Mouse (Mus musculus): ENCODE data around the gene Disp2. TPM values are rescaled to one million over a fixed set of nuclear protein-coding genes. Genes with fewer than 3 reads are reported as not detected.

The Disp2 gene
- total RNA-seq, 2 experiments from 2014 or later = 0.34 to 0.35 TPM

GRCm38 (mm10) chr2:118759828-118760227, 19.7 kb upstream of the Disp2 start:
- no peak for DNase-seq

GRCm38 (mm10) chr2:118760311-118761025, 19.1 kb upstream of the Disp2 start:
- no peak for DNase-seq

DNA sequence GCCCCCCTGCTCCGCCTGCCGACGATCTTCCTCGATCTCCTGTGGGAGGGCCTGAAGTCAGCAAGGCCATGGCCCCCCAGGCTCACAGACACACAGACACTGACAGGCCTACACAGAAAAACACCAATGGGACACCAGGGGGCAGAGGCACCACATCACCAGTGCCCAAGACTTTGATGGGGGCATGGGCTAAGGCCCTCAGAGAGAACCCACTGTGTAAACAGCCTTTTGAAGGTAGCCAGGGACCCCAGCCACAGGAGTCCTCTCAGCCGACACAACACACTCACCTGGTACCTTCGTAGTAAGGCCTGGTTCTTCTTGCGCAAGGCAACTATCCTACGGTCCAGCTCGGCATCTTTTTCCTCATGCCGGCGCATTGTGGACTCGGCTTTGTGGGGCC, 18.2 kb upstream of the Disp2 start:
- DNase-seq = no peak

GRCm38 (mm10) chr2:118761906-118762783, 17.4 kb upstream of the Disp2 start, which contains the start of gene Ccdc9b:
Gene Ccdc9b, minus strand, starts transcription at chr2:118762661.
- DNase-seq = peak; percentile 90

DNA sequence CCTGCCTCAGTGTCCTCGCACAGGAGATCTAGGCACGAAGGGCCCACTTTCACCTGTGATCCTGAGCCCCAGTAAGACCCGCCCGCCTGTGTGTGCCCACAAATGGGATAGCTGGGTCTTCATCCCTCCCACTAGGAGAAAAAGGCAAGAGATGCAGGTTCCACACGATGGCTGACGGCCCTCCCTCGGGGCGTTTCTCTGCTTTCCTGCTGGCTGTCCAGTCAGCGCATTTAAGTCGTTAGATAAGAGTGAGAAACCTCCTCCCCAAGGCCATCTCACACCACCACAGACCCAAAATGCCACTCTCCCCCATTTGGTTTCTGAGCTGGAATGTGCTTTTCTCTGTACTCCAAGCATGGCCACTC, 16.8 kb upstream of the Disp2 start:
- no peak for DNase-seq

GRCm38 (mm10) chr2:118763469-118763868, 16.1 kb upstream of the Disp2 start:
- no peak for DNase-seq

DNA sequence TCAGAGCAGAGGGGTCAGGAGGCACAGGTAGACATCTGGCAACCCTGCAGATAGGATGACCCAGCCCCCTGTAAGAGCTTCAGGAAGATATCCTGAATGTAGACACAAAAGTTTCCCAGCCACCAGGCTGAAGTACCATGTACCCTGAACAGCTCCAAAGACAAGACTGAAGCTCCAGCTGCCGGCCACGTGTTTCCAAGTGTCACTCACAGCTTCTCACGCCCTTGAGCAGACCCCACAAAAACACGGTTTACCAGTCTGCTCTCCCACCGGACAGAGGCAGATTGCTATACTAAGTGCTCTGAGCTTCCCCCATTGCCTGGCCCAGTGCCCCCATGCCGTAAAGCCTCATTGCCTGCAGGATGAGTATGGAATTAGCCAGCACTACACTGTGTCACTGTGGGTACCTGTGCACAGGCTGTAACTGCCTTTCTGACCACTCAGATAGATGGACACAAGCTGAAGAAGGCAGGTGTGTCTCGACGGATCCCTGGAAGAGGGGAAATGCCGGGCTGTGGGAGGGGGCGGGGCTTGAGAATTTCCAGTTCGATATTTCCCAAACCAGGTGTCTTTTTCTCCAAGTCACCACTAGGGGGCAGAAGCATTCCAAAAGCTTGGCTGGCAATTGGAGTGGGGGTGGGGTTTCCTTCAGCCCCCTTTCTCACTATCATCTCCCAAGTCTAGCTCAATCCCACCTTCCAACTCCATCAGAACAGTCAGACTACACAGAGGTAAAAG, 15.3 kb upstream of the Disp2 start:
- DNase-seq = no peak

GRCm38 (mm10) chr2:118764875-118765274, 14.6 kb upstream of the Disp2 start:
- no peak for DNase-seq

DNA sequence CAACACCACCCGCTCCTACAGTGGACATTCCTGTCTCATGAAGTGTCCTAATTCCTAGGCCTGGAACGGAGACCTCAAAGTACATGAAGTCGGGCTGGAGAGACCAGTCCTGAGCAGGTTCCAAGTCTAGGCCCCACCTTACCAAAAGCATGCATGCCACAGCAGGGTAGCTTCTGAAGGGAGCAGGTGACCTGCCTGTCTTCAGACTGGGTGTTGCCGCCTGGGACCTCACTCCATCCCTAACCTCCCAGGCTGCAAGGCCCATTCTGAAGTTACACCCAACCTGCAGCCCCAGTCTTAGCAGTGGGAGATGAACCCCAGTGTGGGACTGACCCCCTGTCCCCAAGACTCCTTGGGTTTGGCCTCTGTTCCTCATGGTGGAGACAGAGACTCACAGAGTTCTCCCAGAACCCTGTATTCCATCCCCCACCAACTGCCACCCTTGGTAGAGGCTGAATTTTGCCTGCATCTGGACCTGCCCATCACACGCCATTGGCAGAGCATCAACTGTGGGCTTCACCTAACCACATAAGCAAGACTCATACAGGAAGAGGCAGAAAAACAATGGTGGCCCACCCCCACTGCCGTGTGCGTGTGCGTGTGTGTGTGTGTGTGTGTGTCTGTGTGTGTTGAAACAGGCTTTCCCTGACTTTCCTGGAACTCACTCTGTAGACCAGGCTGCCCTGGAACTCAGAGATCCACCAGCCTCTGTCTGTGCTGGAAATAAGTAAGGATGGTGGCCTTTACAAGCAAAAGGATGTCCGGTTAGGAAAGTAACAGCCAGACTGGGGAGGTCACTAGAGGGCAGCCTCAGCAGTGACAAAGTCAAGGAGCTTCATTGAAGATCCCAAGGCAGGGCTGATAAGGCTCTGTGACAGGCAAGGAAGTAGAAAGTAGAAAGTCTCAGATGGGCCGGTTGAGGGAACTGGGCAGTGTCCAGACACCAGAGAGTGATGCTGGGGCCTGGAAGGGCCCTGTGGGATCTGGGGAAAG, 13.2 kb upstream of the Disp2 start:
- DNase-seq = no peak

GRCm38 (mm10) chr2:118772158-118772874, 7.2 kb upstream of the Disp2 start, which contains the start of gene Phgr1:
Gene Phgr1, plus strand, starts transcription at chr2:118772769.
- DNase-seq = no peak

DNA sequence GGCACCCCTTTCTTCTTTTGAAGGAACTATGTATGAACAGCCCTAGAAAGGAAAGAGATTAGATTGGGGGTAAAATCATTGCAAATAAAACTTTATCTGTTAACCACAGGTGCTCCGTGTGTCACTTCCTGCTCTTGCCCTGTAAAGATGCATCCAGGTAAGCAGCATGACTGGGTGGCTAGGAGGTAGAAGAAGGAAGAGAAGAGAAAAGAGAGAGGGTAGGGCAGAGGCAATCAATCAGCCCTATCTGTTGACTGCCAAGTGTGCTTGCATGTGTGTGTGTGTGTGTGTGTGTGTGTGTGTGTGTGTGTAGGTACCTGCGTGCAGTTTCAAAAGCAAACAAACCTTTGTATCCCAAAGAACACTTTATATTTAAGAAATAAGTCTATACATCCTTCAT, 5.0 kb upstream of the Disp2 start:
- DNase-seq = no peak

DNA sequence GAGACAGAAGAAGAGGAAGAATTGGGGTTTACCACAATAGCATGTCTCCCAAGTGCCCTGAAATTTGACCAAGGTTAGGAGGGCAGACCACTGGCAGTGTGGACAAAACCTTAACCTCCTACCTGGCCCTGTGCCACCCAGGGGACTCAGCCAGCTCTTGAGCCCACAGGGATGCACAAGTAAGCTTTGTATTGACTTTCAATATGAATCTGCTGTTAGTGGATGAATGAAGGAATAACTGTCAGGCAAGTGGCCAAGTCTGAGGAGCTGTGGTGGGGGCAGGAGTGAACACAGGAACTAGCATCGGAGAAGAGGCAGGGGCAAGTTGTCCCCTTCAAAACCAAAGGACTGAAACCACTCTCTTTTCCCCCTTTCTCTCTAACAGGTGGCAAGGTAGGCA, 4.1 kb upstream of the Disp2 start:
- no peak for DNase-seq

DNA sequence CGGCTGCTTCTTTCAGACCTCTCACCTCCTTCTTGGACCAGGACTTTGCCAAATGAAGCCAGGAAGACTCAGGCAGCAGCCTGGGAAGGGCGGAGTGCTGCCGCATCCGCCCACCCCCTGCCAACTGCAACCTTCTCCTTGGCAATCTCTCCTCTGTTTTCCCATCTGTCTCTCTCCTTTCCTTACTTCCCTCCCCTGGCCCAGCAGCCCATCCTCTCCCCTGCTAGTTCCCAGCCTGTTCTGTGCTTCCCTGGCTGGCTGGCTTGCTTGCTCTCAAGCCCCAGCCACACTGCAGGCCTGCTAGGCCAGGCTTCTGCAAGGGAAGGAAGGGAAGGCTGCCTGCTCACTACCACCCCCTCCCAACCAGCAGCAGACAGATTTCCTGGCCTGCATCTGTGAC, 3.7 kb upstream of the Disp2 start:
- DNase-seq = no peak

DNA sequence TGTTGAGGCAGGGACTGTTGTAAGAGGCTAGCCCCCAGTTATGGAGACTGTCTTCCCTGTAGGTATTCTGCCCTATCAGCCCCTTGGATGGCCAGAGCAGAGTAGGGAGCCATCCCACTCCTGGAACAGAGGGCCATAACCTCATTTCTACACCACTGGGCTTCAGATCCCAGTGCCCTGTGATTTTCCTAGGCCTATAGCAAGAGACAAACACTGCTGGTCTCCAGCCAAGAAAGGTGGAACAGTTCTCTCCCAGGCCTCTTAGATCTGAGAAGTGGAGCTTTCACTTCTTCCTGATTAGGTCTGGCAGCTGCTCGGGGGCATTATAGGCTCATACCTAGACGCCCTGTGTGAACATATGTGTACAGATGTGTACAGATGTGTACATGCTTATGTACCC, 3.2 kb upstream of the Disp2 start:
- no peak for DNase-seq

DNA sequence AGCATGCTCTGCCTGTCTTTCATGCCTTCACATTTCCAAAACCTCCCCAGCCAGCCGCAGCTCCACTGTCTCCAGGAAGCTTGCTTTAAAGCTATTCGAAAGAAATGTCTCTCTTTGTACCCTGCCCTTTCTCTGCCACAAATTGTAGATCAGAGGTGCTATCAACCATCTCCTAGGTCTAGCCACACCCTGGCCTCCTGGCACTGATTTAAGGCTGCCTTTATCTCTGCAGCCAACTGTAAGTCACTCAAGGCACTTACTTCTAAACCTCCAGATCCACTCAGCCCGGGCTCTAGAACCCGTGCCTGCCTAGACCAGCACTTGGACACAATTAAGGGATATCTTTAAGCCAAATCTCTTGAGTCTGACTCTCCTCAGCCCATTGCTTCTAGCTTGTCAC, 1.1 kb upstream of the Disp2 start:
- no peak for DNase-seq

- no peak for DNase-seq
Observed at GRCm38 (mm10) chr2:118779065-118779464, 454 bp upstream of the Disp2 start.

GRCm38 (mm10) chr2:118781115-118781514, 1.6 kb downstream of the Disp2 start:
- no peak for DNase-seq

GRCm38 (mm10) chr2:118782303-118782702, 2.8 kb downstream of the Disp2 start:
- no peak for DNase-seq

GRCm38 (mm10) chr2:118783093-118783492, 3.6 kb downstream of the Disp2 start:
- no peak for DNase-seq

GRCm38 (mm10) chr2:118783663-118784062, 4.1 kb downstream of the Disp2 start:
- DNase-seq = no peak

- DNase-seq = no peak
Observed at GRCm38 (mm10) chr2:118786525-118786924, 7.0 kb downstream of the Disp2 start.
